Mouse (Mus musculus): ENCODE measurements around the gene Hormad1. TPM values are rescaled to one million over a fixed set of nuclear protein-coding genes. Genes with fewer than 3 reads are reported as not detected.
"Not testable (repeated sequence)": the region's sequence is repeated elsewhere in the genome, so short reads cannot be mapped to it uniquely, and the experiment has no call there.

The Hormad1 gene
- polyA plus RNA-seq, 1 experiment from 2014 or later: not detected

DNA sequence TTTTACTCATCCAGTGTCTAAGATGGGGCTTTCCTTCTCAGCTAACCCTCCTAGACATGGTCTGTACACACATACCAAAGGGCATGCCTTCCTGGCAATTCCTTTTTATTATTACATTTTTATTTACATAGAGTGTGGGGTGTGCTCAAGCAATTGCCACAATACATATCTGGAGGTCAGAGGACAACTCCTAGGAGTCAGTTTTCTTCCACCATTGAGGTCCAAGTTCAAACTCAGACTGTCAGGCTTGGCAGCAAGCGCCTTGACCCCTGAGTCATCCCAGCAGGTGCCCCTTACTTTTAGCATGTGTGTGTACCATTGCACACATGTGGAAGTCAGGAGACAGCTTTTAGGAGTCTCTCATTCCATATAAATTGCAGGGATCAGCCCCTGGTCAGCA is 54.5 kb downstream of the Hormad1 start:
- Histone ChIP-seq H3K36me3 (replicated peaks; ENCODE audit: control insufficient read depth, insufficient read depth, low read depth, low read length) (peaks cover 3% of the 10 kb centered on the region), H3K9me3 (replicated peaks; ENCODE audit: control insufficient read depth, low read length) (no peaks in the 10 kb centered on the region), H3K4me1 (ENCODE audit: control insufficient read depth, insufficient read depth, low read length) (no peaks in the 10 kb centered on the region), H3K4me2 (ENCODE audit: low read depth, low read length) (no peak overlapping the region), H3K9ac (replicated peaks; ENCODE audit: low read length) (no peak overlapping the region), H3K4me3 (ENCODE audit: low read depth, low read length) (no peak overlapping the region), H3K27me3 (ENCODE audit: control insufficient read depth, insufficient read depth, low read length) (no peaks in the 10 kb centered on the region), H3K27ac (replicated peaks; ENCODE audit: low read depth, low read length) (no peak overlapping the region)
- no peak for ATAC-seq (replicated peaks; ENCODE audit: insufficient number of reproducible peaks, low FRiP score, low TSS enrichment, low read depth)
- WGBS: 86% methylated on average over 1 of the region's 1 CpGs
- DNase-seq (ENCODE audit: low spot score): no peak

DNA sequence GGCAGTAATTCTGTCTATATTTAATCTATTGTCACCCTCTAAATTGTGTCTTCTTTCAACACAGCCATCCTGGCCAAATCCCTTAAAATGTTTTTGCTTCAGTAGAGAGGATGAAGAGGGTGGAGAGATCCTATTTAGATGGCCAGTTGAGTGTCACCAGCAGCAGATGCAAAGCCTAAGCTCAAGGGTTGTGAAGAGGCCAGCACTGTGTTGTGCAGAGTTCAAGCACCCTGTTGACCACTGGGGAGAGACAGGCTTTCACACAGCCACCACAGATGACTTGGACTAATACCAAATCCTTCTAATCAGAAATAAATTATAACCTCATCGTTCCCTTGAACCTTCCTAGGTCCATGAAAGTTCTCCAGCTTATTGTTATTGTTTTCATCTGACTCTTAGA is 59.0 kb downstream of the Hormad1 start:
- Histone ChIP-seq H3K9ac (replicated peaks; ENCODE audit: low read length) (no peak overlapping the region), H3K4me1 (ENCODE audit: control insufficient read depth, insufficient read depth, low read length) (no peaks in the 10 kb centered on the region), H3K27ac (replicated peaks; ENCODE audit: low read depth, low read length) (no peak overlapping the region), H3K4me3 (ENCODE audit: low read depth, low read length) (no peak overlapping the region), H3K9me3 (replicated peaks; ENCODE audit: control insufficient read depth, low read length) (no peaks in the 10 kb centered on the region), H3K36me3 (replicated peaks; ENCODE audit: control insufficient read depth, insufficient read depth, low read depth, low read length) (peaks cover 3% of the 10 kb centered on the region), H3K4me2 (ENCODE audit: low read depth, low read length) (no peak overlapping the region), H3K27me3 (ENCODE audit: control insufficient read depth, insufficient read depth, low read length) (no peaks in the 10 kb centered on the region)
- ATAC-seq (replicated peaks; ENCODE audit: insufficient number of reproducible peaks, low FRiP score, low TSS enrichment, low read depth): no peak
- DNase-seq (ENCODE audit: low spot score): no peak
- 69% methylated on average over 1 of the region's 1 CpGs for WGBS

DNA sequence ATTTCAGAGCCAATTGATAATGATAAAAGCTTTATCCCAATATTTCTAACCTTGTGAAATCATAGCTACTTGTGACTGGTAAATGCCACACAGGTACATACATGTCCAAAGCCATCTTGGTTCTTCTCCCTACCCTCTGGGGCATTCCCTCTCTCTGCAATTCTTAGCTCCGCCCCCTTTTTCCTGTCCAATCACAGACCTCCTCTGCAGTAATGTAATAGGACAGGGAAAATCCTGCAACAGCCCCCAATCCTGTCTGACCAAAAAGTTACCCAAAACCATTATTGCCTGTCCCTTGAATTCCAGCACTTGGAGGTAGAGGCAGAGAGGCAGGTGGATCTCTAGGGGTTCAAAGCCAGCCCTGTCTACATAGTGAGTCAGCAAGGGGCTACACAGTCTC is 61.8 kb downstream of the Hormad1 start:
- H3K36me3 ChIP-seq (replicated peaks; ENCODE audit: control insufficient read depth, insufficient read depth, low read depth, low read length): peaks cover 3% of the 10 kb centered on the region
- H3K27ac ChIP-seq (replicated peaks; ENCODE audit: low read depth, low read length): no peak overlapping the region
- WGBS: 84% methylated on average over 1 of the region's 1 CpGs
- DNase-seq (ENCODE audit: low spot score): no peak
- no peaks in the 10 kb centered on the region for H3K9me3 ChIP-seq (replicated peaks; ENCODE audit: control insufficient read depth, low read length)
- no peaks in the 10 kb centered on the region; the same call in 1 of the 2 replicates for H3K4me1 ChIP-seq (ENCODE audit: control insufficient read depth, insufficient read depth, low read length)
- H3K9ac ChIP-seq (replicated peaks; ENCODE audit: low read length): no peak overlapping the region
- no peak for ATAC-seq (replicated peaks; ENCODE audit: insufficient number of reproducible peaks, low FRiP score, low TSS enrichment, low read depth)
- no peaks in the 10 kb centered on the region for H3K27me3 ChIP-seq (ENCODE audit: control insufficient read depth, insufficient read depth, low read length)
- no peak overlapping the region for H3K4me3 ChIP-seq (ENCODE audit: low read depth, low read length)
- H3K4me2 ChIP-seq (ENCODE audit: low read depth, low read length): no peak overlapping the region

DNA sequence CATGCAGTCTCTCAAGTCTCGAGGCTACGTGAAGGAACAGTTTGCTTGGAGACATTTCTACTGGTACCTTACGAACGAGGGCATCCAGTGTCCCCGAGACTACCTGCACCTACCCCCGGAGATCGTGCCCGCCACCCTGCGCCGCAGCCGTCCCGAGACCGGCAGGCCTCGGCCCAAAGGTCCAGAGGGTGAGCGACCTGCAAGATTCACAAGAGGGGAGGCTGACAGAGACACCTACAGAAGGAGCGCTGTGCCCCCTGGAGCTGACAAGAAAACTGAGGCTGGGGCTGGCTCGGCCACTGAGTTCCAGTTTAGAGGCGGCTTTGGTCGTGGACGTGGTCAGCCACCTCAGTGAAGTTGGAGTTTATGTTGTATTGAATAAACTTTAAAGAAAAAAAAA is 62.9 kb downstream of the Hormad1 start:
- not testable (repeated sequence) for H3K4me1 ChIP-seq (ENCODE audit: control insufficient read depth, insufficient read depth, low read length); H3K4me2 ChIP-seq (ENCODE audit: low read depth, low read length); DNase-seq (ENCODE audit: low spot score); ATAC-seq (replicated peaks; ENCODE audit: insufficient number of reproducible peaks, low FRiP score, low TSS enrichment, low read depth); H3K9me3 ChIP-seq (replicated peaks; ENCODE audit: control insufficient read depth, low read length); H3K9ac ChIP-seq (replicated peaks; ENCODE audit: low read length); H3K4me3 ChIP-seq (ENCODE audit: low read depth, low read length); H3K27me3 ChIP-seq (ENCODE audit: control insufficient read depth, insufficient read depth, low read length); H3K27ac ChIP-seq (replicated peaks; ENCODE audit: low read depth, low read length); H3K36me3 ChIP-seq (replicated peaks; ENCODE audit: control insufficient read depth, insufficient read depth, low read depth, low read length)
- WGBS: 94% methylated on average over 20 of the region's 20 CpGs

DNA sequence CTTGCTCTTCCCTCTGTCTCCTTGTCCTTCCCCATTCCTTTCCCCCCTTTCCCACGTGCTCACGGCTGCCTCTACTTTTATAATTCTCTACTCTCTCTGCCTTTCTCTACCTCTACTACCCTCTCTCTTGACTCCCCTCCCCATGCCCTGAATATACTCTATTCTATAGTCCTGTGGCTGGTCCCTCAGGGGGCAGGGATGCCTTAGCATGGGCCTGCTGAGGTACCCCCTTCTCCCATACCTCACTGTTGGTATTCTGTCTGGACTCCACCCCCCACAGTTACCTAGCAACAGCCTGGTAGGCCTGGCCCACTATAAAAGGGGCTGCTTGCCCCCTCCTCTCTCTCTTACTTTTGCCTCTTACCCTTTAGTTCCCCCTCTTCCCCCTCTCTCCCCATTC is 64.1 kb downstream of the Hormad1 start:
- DNase-seq (ENCODE audit: low spot score): no peak
- Histone ChIP-seq H3K9me3 (replicated peaks; ENCODE audit: control insufficient read depth, low read length) (no peaks in the 10 kb centered on the region), H3K4me2 (ENCODE audit: low read depth, low read length) (no peak overlapping the region), H3K4me1 (ENCODE audit: control insufficient read depth, insufficient read depth, low read length) (no peaks in the 10 kb centered on the region; the same call in 1 of the 2 replicates), H3K27ac (replicated peaks; ENCODE audit: low read depth, low read length) (no peak overlapping the region), H3K4me3 (ENCODE audit: low read depth, low read length) (no peak overlapping the region), H3K9ac (replicated peaks; ENCODE audit: low read length) (no peak overlapping the region), H3K36me3 (replicated peaks; ENCODE audit: control insufficient read depth, insufficient read depth, low read depth, low read length) (peaks cover 3% of the 10 kb centered on the region), H3K27me3 (ENCODE audit: control insufficient read depth, insufficient read depth, low read length) (no peaks in the 10 kb centered on the region)
- 55% methylated on average over 2 of the region's 2 CpGs for WGBS
- ATAC-seq (replicated peaks; ENCODE audit: insufficient number of reproducible peaks, low FRiP score, low TSS enrichment, low read depth): no peak

DNA sequence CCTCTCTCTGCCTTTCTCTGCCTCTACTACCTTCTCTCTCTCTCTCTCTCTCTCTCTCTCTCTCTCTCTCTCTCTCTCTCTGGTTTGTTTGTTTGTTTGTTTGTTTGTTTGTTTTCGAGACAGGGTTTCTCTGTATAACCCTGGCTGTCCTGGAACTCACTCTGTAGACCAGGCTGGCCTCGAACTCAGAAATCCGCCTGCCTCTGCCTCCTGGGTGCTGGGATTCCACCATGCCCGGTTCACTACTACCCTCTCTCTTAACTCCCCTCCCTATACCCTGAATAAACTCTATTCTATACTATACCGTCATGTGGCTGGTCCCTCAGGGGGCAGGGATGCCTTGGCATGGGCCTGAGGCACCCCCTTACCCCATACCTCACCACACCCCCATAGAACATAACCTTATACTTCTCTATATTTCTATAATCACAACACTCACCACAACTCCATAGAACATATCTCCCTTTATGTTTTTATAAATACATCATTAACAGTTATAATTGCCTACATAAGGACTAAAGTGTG is 64.6 kb downstream of the Hormad1 start:
- H3K9me3 ChIP-seq (replicated peaks; ENCODE audit: control insufficient read depth, low read length); H3K9ac ChIP-seq (replicated peaks; ENCODE audit: low read length); DNase-seq (ENCODE audit: low spot score); H3K4me1 ChIP-seq (ENCODE audit: control insufficient read depth, insufficient read depth, low read length); H3K36me3 ChIP-seq (replicated peaks; ENCODE audit: control insufficient read depth, insufficient read depth, low read depth, low read length); ATAC-seq (replicated peaks; ENCODE audit: insufficient number of reproducible peaks, low FRiP score, low TSS enrichment, low read depth); H3K27me3 ChIP-seq (ENCODE audit: control insufficient read depth, insufficient read depth, low read length): not testable (repeated sequence)
- 65% methylated on average over 5 of the region's 5 CpGs for WGBS
- peak overlapping the region; percentile 62 for H3K4me3 ChIP-seq (ENCODE audit: low read depth, low read length)
- peak overlapping the region; percentile 62; the same call in 1 of the 2 replicates for H3K27ac ChIP-seq (replicated peaks; ENCODE audit: low read depth, low read length)
- H3K4me2 ChIP-seq (ENCODE audit: low read depth, low read length): peak overlapping the region; percentile 29

DNA sequence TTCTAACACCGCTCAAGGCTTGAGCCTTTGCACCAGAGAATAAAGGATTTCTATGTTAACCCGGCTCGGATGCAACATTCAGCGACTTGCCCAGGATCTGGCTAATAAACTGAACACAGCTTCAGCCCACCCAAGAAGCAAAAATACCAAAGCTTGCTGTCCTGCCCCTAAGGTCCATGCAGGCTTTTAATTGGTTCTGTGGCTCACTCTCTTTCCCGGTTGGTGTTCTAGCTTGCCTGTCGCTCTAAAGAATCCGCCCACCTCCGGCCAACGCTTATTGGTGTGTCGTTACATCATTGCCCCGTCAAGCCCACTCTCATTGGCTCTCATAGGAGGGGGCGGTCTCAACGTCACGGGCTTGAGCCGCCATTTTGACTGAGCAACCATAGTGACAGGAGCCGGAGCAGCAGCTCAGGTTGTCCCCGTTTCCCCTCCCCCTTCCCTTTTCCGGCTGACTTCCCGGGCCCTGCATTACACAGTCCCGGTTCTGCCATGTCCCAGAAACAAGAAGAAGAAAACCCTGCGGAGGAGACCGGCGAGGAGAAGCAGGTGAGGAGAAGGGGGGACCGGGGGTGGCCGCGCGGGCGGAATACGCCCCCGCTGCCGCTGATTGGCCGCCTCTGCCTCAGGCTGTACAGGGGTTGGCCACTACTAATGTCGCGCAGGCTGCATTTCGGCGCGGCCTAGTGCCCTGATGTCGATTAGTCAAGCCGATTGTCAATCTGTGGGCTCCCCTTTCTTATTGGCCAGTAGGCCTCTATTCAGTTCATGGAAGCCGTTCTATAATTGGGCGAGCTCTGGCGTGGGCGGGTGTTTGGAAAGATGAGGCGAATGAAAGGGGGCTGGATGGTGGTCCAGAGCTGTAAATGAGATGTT is 65.4 kb downstream of the Hormad1 start, which contains the start of gene Ensa:
Gene Ensa (plus strand): TSS at position 366 of the 876 bp plus-strand sequence.
- Histone ChIP-seq H3K36me3 (replicated peaks; ENCODE audit: control insufficient read depth, insufficient read depth, low read depth, low read length) (peaks cover 8% of the 10 kb centered on the region), H3K9ac (replicated peaks; ENCODE audit: low read length) (peak within 1 kb of the TSS; percentile 67), H3K4me3 (ENCODE audit: low read depth, low read length) (peak within 1 kb of the TSS; percentile 62), H3K4me2 (ENCODE audit: low read depth, low read length) (peak within 1 kb of the TSS; percentile 48), H3K9me3 (replicated peaks; ENCODE audit: control insufficient read depth, low read length) (no peaks in the 10 kb centered on the region), H3K4me1 (ENCODE audit: control insufficient read depth, insufficient read depth, low read length) (no peaks in the 10 kb centered on the region; the same call in 1 of the 2 replicates), H3K27ac (replicated peaks; ENCODE audit: low read depth, low read length) (peak within 1 kb of the TSS; percentile 62; the same call in 1 of the 2 replicates), H3K27me3 (ENCODE audit: control insufficient read depth, insufficient read depth, low read length) (no peaks in the 10 kb centered on the region)
- peak; percentile 100 for DNase-seq (ENCODE audit: low spot score)
- WGBS: under 1% methylated on average over 44 of the region's 44 CpGs
- peak; percentile 99 for ATAC-seq (replicated peaks; ENCODE audit: insufficient number of reproducible peaks, low FRiP score, low TSS enrichment, low read depth)

DNA sequence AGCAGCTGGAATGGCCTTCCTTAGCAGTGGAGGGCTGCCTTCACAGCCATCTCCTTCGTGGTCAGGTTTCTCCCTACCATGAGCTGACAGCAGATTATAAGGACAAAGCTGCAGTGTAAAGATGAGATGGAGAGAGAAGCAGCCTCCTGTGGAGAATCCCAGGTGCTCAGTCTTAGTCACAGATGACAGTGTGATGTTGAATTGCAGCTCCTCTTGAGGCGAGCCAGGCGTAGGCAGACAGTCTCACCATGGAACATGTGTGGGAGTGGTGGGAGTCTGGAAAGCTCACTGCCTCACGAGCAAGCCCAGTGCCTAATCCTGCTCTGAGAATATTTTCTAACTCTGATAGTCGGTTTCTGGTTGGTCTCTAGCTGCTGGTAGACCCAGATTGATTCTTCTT is 68.3 kb downstream of the Hormad1 start:
- 85% methylated on average over 5 of the region's 5 CpGs for WGBS
- Histone ChIP-seq H3K4me1 (ENCODE audit: control insufficient read depth, insufficient read depth, low read length) (no peaks in the 10 kb centered on the region; the same call in 1 of the 2 replicates), H3K4me2 (ENCODE audit: low read depth, low read length) (no peak overlapping the region), H3K27me3 (ENCODE audit: control insufficient read depth, insufficient read depth, low read length) (no peaks in the 10 kb centered on the region), H3K36me3 (replicated peaks; ENCODE audit: control insufficient read depth, insufficient read depth, low read depth, low read length) (peaks cover 8% of the 10 kb centered on the region), H3K4me3 (ENCODE audit: low read depth, low read length) (no peak overlapping the region), H3K9ac (replicated peaks; ENCODE audit: low read length) (no peak overlapping the region), H3K27ac (replicated peaks; ENCODE audit: low read depth, low read length) (no peak overlapping the region), H3K9me3 (replicated peaks; ENCODE audit: control insufficient read depth, low read length) (no peaks in the 10 kb centered on the region)
- ATAC-seq (replicated peaks; ENCODE audit: insufficient number of reproducible peaks, low FRiP score, low TSS enrichment, low read depth) (no peak), DNase-seq (ENCODE audit: low spot score) (no peak)

Measured in embryonic facial prominence, embryonic 11.5 days (tissue).